Mouse (Mus musculus) cortical plate, adult 2 months (tissue): ENCODE results near the gene Kcnh7.

Experiments
- CTCF ChIP-seq: fragments of 200-500 bp; IDR thresholded peaks from 2 replicates; pipeline ENCODE4 v1.5.1; 2011; ENCODE audit warnings: mild to moderate bottlenecking, control low read depth, low read length; ENCODE audit not compliant: insufficient read depth; ENCODE audit errors: extremely low read depth
- POLR2A ChIP-seq: fragments of 200-500 bp; IDR thresholded peaks from 2 replicates; pipeline ENCODE4 v1.6.1; 2011; ENCODE audit warnings: mild to moderate bottlenecking, low read length, control low read depth; ENCODE audit not compliant: insufficient read depth; ENCODE audit errors: extremely low read depth

GRCm38 (mm10) chr2:62684989-62685595 is 499.0 kb downstream of the Kcnh7 start:
- TF ChIP-seq CTCF: no peak
- TF ChIP-seq POLR2A: no peak
